Mouse (Mus musculus) heart, embryonic 12.5 days (tissue): ENCODE data around the gene Gna15. TPM values are rescaled to one million over a fixed set of nuclear protein-coding genes. Genes with fewer than 3 reads are reported as not detected.

Source experiments
- ATAC-seq: fragments of 200-750 bp; cut with Nextera tagmentation; 2 replicates; pipeline ENCODE4 v1.8.0; 2017; ENCODE audit warnings: moderate TSS enrichment, moderate library complexity; ENCODE audit not compliant: insufficient number of reproducible peaks, low FRiP score
- H3K27ac ChIP-seq: fragments of 300-500 bp; sonication (generic); 2 replicates; pipeline ENCODE4 v1.5.1; 2016; ENCODE audit warnings: mild to moderate bottlenecking, moderate library complexity; ENCODE audit not compliant: poor library complexity, severe bottlenecking
- H3K27me3 ChIP-seq: fragments of 300-500 bp; sonication (generic); replicated peaks from 2 replicates; pipeline ENCODE4 v1.6.1; 2016; ENCODE audit warnings: mild to moderate bottlenecking, moderate library complexity
- H3K36me3 ChIP-seq: fragments of 300-500 bp; sonication (generic); 2 replicates; pipeline ENCODE4 v1.6.1; 2016; ENCODE audit warnings: mild to moderate bottlenecking, moderate library complexity
- H3K4me1 ChIP-seq: fragments of 300-500 bp; sonication (generic); replicated peaks from 2 replicates; pipeline ENCODE4 v1.6.1; 2016; ENCODE audit warnings: mild to moderate bottlenecking
- H3K4me2 ChIP-seq: fragments of 300-500 bp; sonication (generic); 2 replicates; pipeline ENCODE4 v1.6.1; 2016; ENCODE audit warnings: mild to moderate bottlenecking, moderate library complexity
- H3K4me3 ChIP-seq: fragments of 300-500 bp; sonication (generic); 2 replicates; pipeline ENCODE4 v1.5.1; 2016; ENCODE audit warnings: mild to moderate bottlenecking
- H3K9ac ChIP-seq: fragments of 300-500 bp; sonication (generic); 2 replicates; pipeline ENCODE4 v1.6.1; 2016; ENCODE audit warnings: mild to moderate bottlenecking, moderate library complexity
- H3K9me3 ChIP-seq: fragments of 300-500 bp; sonication (generic); replicated peaks from 2 replicates; pipeline ENCODE4 v1.6.1; 2016; ENCODE audit warnings: mild to moderate bottlenecking, moderate library complexity
- WGBS: fragments of 180-500 bp; shearing (Covaris S2); methylation state at CpG from one replicate; pipeline ENCODE4 v1.1.7; 2016; 5-methylcytosine and 5-hydroxymethylcytosine counted together
- polyA plus RNA-seq: library from polyadenylated mRNA; unstranded; fragments of >200 nt; fragmentation: Nextera tagmentation; extraction: Ambion mirVana; gene quantifications from 2 replicates; pipeline ENCODE4 v1.2.1, GENCODE M21; 2016

The Gna15 gene
- polyA plus RNA-seq, 1 experiment from 2014 or later = 1.9 TPM

GRCm38 (mm10) chr10:81500032-81500431 lies 24.0 kb downstream of the Gna15 start, which contains the start of gene S1pr4:
Gene S1pr4, minus strand, starts transcription at chr10:81500132.
- Histone ChIP-seq H3K27ac (no peak within 1 kb of the TSS), H3K4me3 (no peak within 1 kb of the TSS)

GRCm38 (mm10) chr10:81499250-81499901 lies 24.6 kb downstream of the Gna15 start:
- H3K27ac ChIP-seq = no peak overlapping the region
- ATAC-seq = no peak
- no peaks in the 10 kb centered on the region for H3K36me3 ChIP-seq
- H3K27me3 ChIP-seq = 0 out of 2 replicates have a peak, but pooled peaks cover 15% of the 10 kb centered on the region
- 63% methylated on average over 23 of the region's 23 CpGs for WGBS
- no peak overlapping the region for H3K9ac ChIP-seq
- H3K4me2 ChIP-seq = no peak overlapping the region
- H3K9me3 ChIP-seq = no peaks in the 10 kb centered on the region
- peaks cover 16% of the 10 kb centered on the region for H3K4me1 ChIP-seq
- H3K4me3 ChIP-seq = no peak overlapping the region

More at GRCm38 (mm10) chr10:81500032-81500431, 24.0 kb downstream of the Gna15 start, which contains the start of gene S1pr4:
- no peak for ATAC-seq
- peaks cover 10% of the 10 kb centered on the region for H3K4me1 ChIP-seq
- 77% methylated on average over 3 of the region's 3 CpGs for WGBS
- H3K9me3 ChIP-seq = 0 out of 2 replicates have a peak, but pooled peaks cover 2% of the 10 kb centered on the region
- H3K9ac ChIP-seq = no peak within 1 kb of the TSS
- H3K36me3 ChIP-seq = no peaks in the 10 kb centered on the region
- H3K27me3 ChIP-seq = 0 out of 2 replicates have a peak, but pooled peaks cover 16% of the 10 kb centered on the region
- H3K4me2 ChIP-seq = no peak within 1 kb of the TSS

- Histone ChIP-seq H3K27me3 (0 out of 2 replicates have a peak, but pooled peaks cover 7% of the 10 kb centered on the region), H3K4me1 (peaks cover 22% of the 10 kb centered on the region), H3K36me3 (0 out of 2 replicates have a peak, but pooled peaks cover 7% of the 10 kb centered on the region), H3K27ac (no peak overlapping the region), H3K4me2 (no peak overlapping the region), H3K9me3 (no peaks in the 10 kb centered on the region), H3K4me3 (no peak overlapping the region), H3K9ac (no peak overlapping the region)
- no peak for ATAC-seq
- 80% methylated on average over 38 of the region's 38 CpGs for WGBS
These were observed 25.4 kb downstream of the Gna15 start for GRCm38 (mm10) chr10:81498316-81499249.

GRCm38 (mm10) chr10:81497401-81498270 lies 26.4 kb downstream of the Gna15 start:
- no peaks in the 10 kb centered on the region for H3K9me3 ChIP-seq
- H3K4me3 ChIP-seq = no peak overlapping the region
- H3K4me2 ChIP-seq = 0 out of 2 replicates have a peak overlapping the region, but pooled peaks have one; percentile 59

GRCm38 (mm10) chr10:81496969-81497368 lies 27.1 kb downstream of the Gna15 start:
- Histone ChIP-seq H3K4me1 (peaks cover 19% of the 10 kb centered on the region), H3K9ac (no peak overlapping the region), H3K4me3 (peak overlapping the region; percentile 90), H3K36me3 (peaks cover 21% of the 10 kb centered on the region), H3K4me2 (peak overlapping the region; percentile 59), H3K9me3 (no peaks in the 10 kb centered on the region), H3K27me3 (no peaks in the 10 kb centered on the region), H3K27ac (peak overlapping the region; percentile 48; the same call in 1 of the 2 replicates)
- WGBS = 30% methylated on average over 4 of the region's 4 CpGs
- no peak for ATAC-seq

More at GRCm38 (mm10) chr10:81497401-81498270, 26.4 kb downstream of the Gna15 start:
- Histone ChIP-seq H3K4me1 (peaks cover 19% of the 10 kb centered on the region), H3K27ac (no peak overlapping the region), H3K27me3 (no peaks in the 10 kb centered on the region), H3K36me3 (peaks cover 14% of the 10 kb centered on the region), H3K9ac (no peak overlapping the region)
- ATAC-seq = no peak
- 74% methylated on average over 17 of the region's 17 CpGs for WGBS

GRCm38 (mm10) chr10:81496264-81496901 lies 27.6 kb downstream of the Gna15 start, which contains the start of gene Ncln:
Gene Ncln, minus strand, starts transcription at chr10:81496392.
- Histone ChIP-seq H3K27me3 (no peaks in the 10 kb centered on the region), H3K4me3 (peak within 1 kb of the TSS; percentile 90), H3K36me3 (peaks cover 27% of the 10 kb centered on the region), H3K4me1 (peaks cover 19% of the 10 kb centered on the region), H3K9me3 (no peaks in the 10 kb centered on the region), H3K9ac (peak within 1 kb of the TSS; percentile 93), H3K4me2 (peak within 1 kb of the TSS; percentile 99), H3K27ac (peak within 1 kb of the TSS; percentile 48)
- ATAC-seq = peak; percentile 95
- WGBS = under 1% methylated on average over 41 of the region's 45 CpGs

GRCm38 (mm10) chr10:81495616-81496263 lies 28.3 kb downstream of the Gna15 start:
- under 1% methylated on average over 41 of the region's 41 CpGs for WGBS
- peak; percentile 3; the same call in 1 of the 2 replicates for ATAC-seq
- H3K27ac ChIP-seq = peak overlapping the region; percentile 48

GRCm38 (mm10) chr10:81495151-81495550 lies 28.9 kb downstream of the Gna15 start:
- Histone ChIP-seq H3K36me3 (peaks cover 39% of the 10 kb centered on the region), H3K9me3 (no peaks in the 10 kb centered on the region), H3K4me2 (peak overlapping the region; percentile 99), H3K27ac (no peak overlapping the region), H3K9ac (peak overlapping the region; percentile 93), H3K4me1 (peaks cover 19% of the 10 kb centered on the region), H3K4me3 (peak overlapping the region; percentile 90), H3K27me3 (no peaks in the 10 kb centered on the region)
- 70% methylated on average over 6 of the region's 6 CpGs for WGBS
- no peak for ATAC-seq

More at GRCm38 (mm10) chr10:81495616-81496263, 28.3 kb downstream of the Gna15 start:
- Histone ChIP-seq H3K27me3 (no peaks in the 10 kb centered on the region), H3K4me3 (peak overlapping the region; percentile 90), H3K9me3 (no peaks in the 10 kb centered on the region), H3K9ac (peak overlapping the region; percentile 93), H3K4me2 (peak overlapping the region; percentile 99), H3K36me3 (peaks cover 33% of the 10 kb centered on the region), H3K4me1 (peaks cover 19% of the 10 kb centered on the region)

- 84% methylated on average over 11 of the region's 11 CpGs for WGBS
- Histone ChIP-seq H3K36me3 (peaks cover 46% of the 10 kb centered on the region), H3K9ac (no peak overlapping the region; the same call in 1 of the 2 replicates), H3K4me3 (no peak overlapping the region), H3K27me3 (no peaks in the 10 kb centered on the region), H3K4me1 (peaks cover 19% of the 10 kb centered on the region), H3K4me2 (peak overlapping the region; percentile 99), H3K27ac (no peak overlapping the region), H3K9me3 (no peaks in the 10 kb centered on the region)
- no peak for ATAC-seq
These were observed 29.6 kb downstream of the Gna15 start for GRCm38 (mm10) chr10:81494260-81495041.
